Mouse (Mus musculus): Measurements from ENCODE around the gene Rtp1. TPM values are rescaled to one million over a fixed set of nuclear protein-coding genes. Genes with fewer than 3 reads are reported as not detected.

The Rtp1 gene
- polyA plus RNA-seq, 1 experiment: not detected

DNA sequence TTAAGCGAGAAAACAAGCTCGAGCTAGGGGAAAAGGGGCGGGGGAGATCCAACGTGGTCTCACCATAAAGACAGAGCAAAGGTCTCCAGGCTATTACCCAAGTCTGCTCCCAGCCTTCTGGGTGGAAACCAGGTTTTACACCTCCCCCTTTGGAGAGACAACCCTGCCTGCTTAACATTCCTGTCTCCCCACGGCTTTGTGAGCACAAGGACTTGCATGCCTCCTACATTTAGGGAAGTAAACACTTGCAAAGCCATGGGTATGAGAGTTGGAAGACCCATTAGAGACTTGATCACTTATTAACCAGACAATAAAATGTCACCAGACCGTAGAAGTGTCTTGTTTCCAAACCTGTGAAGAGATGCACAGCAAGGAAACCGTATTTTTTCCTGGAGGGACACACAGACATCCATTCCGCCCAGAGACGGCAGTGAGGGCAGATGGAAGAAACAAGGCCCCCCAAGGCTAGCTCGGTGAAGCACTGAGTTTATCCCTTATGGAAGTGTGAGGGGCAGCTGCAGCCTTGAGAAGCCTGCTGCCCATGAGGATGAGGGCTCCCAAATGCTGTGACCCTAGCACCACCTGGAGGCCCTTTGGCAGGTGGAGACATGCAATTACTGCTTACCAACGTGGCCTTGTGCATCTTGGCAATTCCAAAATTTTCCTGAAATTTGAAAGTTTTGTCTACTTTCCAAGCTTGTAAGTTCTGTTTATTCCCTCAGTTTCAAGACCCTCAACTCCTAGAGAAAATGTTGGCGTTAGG lies 8.7 kb downstream of the Rtp1 start:
- TF ChIP-seq USF1 (IDR thresholded peaks at IDR 0.05; ENCODE audit: low read depth) (no peak), MAX (IDR thresholded peaks at IDR 0.05) (no peak)
- Histone ChIP-seq H3K79me2 (ENCODE audit: control insufficient read depth, insufficient read depth) (no peaks in the 10 kb centered on the region), H3K27me3 (ENCODE audit: control insufficient read depth, insufficient read depth, insufficient read length) (no peaks in the 10 kb centered on the region), H3ac (ENCODE audit: control insufficient read depth, insufficient read length, low read depth) (no peak overlapping the region), H3K4me3 (ENCODE audit: insufficient read depth, poor library complexity, severe bottlenecking) (no peak overlapping the region), H3K36me3 (ENCODE audit: control insufficient read depth, insufficient read depth) (no peaks in the 10 kb centered on the region), H3K79me3 (ENCODE audit: low read depth) (no peaks in the 10 kb centered on the region)

DNA sequence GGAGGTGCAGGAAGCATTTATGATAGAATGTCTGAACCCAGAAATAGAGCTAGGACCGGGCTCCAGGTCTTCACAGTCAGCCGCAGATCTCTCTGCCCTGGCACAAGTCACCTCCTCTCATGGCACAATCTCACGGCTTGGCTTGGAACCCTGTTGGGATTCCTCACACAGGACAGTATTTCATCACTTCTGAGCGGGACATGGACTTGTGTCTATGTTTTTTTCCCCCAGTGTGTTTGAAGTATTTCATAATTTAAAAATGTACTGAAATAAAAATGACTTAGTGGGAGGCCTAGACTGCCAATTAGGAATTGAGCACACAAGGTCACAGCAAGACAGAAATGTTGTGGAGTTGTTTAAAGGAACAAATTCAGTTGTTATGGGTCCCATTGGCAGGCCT lies 15.3 kb downstream of the Rtp1 start:
- no peaks in the 10 kb centered on the region for H3K79me2 ChIP-seq (ENCODE audit: control insufficient read depth, insufficient read depth)
- H3K4me3 ChIP-seq (ENCODE audit: insufficient read depth, poor library complexity, severe bottlenecking): no peak overlapping the region
- no peaks in the 10 kb centered on the region for H3K79me3 ChIP-seq (ENCODE audit: low read depth)
- H3K27me3 ChIP-seq (ENCODE audit: control insufficient read depth, insufficient read depth, insufficient read length): no peaks in the 10 kb centered on the region
- TF ChIP-seq CTCF (IDR thresholded peaks at IDR 0.05; ENCODE audit: control insufficient read depth, insufficient read depth, insufficient read length): no peak
- no peak for TF ChIP-seq CEBPB (IDR thresholded peaks at IDR 0.05; ENCODE audit: low read depth)
- no peak for TF ChIP-seq USF1 (IDR thresholded peaks at IDR 0.05; ENCODE audit: low read depth)
- no peak for TF ChIP-seq MYOG (IDR thresholded peaks at IDR 0.05; ENCODE audit: control insufficient read depth, extremely low read depth, insufficient read length)
- no peak for TF ChIP-seq MAX (IDR thresholded peaks at IDR 0.05)
- TF ChIP-seq FOSL1 (IDR thresholded peaks at IDR 0.05; ENCODE audit: insufficient read depth, low read length, poor library complexity, severe bottlenecking): no peak
- TF ChIP-seq MYOD1 (IDR thresholded peaks at IDR 0.05; ENCODE audit: control insufficient read depth, insufficient read length, low read depth): no peak
- no peaks in the 10 kb centered on the region for H3K36me3 ChIP-seq (ENCODE audit: control insufficient read depth, insufficient read depth)
- no peak overlapping the region for H3ac ChIP-seq (ENCODE audit: control insufficient read depth, insufficient read length, low read depth)

DNA sequence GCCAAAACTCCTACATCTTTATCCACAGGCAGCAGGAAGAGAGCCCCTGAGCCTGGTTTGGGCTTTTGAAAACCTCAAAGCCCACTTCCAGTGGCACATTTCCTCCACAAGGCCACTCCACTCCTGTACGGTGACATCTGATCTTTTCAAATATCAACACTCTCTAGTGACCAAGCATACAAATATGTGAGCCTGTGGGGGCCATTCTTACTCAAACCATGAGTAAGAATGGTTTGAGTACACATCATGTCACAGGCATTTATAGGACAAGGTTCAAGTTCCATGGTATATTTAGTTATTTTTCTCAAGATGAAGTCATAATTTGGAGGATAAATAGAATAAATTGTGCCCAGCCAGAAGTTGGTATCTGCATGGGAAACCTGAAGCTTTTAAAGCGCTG lies 21.0 kb downstream of the Rtp1 start:
- Histone ChIP-seq H3K4me3 (ENCODE audit: insufficient read depth, poor library complexity, severe bottlenecking) (no peak overlapping the region), H3K79me2 (ENCODE audit: control insufficient read depth, insufficient read depth) (no peaks in the 10 kb centered on the region), H3K27me3 (ENCODE audit: control insufficient read depth, insufficient read depth, insufficient read length) (no peaks in the 10 kb centered on the region), H3K36me3 (ENCODE audit: control insufficient read depth, insufficient read depth) (no peaks in the 10 kb centered on the region), H3K79me3 (ENCODE audit: low read depth) (no peaks in the 10 kb centered on the region), H3ac (ENCODE audit: control insufficient read depth, insufficient read length, low read depth) (no peak overlapping the region)
- no peak for TF ChIP-seq MYOG (IDR thresholded peaks at IDR 0.05; ENCODE audit: control insufficient read depth, extremely low read depth, insufficient read length)
- TF ChIP-seq CTCF (IDR thresholded peaks at IDR 0.05; ENCODE audit: control insufficient read depth, insufficient read depth, insufficient read length): no peak
- TF ChIP-seq FOSL1 (IDR thresholded peaks at IDR 0.05; ENCODE audit: insufficient read depth, low read length, poor library complexity, severe bottlenecking): peak; percentile 64
- TF ChIP-seq MYOD1 (IDR thresholded peaks at IDR 0.05; ENCODE audit: control insufficient read depth, insufficient read length, low read depth): peak; percentile 23
- TF ChIP-seq CEBPB (IDR thresholded peaks at IDR 0.05; ENCODE audit: low read depth): peak; percentile 28
- no peak for TF ChIP-seq USF1 (IDR thresholded peaks at IDR 0.05; ENCODE audit: low read depth)

DNA sequence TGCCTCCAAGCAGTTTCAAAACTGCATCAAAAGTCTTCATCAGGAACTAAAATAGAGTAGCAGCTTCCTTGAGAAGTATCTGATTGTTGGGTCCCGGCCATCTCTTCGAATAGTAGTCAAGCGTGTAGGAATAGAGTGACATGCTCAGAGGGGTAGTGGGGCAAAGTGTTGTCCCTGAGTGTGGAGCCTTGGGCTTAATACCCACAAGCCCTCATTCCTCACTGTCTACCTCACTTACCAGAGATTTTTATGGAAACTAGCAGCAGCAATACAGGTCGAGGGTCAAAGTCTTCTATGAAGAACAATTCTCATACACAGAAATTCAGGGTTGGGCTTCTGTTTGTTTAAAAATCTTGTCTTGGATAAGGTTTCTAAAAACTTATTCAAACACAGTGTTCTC lies 21.9 kb downstream of the Rtp1 start:
- Histone ChIP-seq H3K36me3 (ENCODE audit: control insufficient read depth, insufficient read depth) (no peaks in the 10 kb centered on the region), H3ac (ENCODE audit: control insufficient read depth, insufficient read length, low read depth) (no peak overlapping the region), H3K79me3 (ENCODE audit: low read depth) (no peaks in the 10 kb centered on the region), H3K79me2 (ENCODE audit: control insufficient read depth, insufficient read depth) (no peaks in the 10 kb centered on the region), H3K4me3 (ENCODE audit: insufficient read depth, poor library complexity, severe bottlenecking) (no peak overlapping the region), H3K27me3 (ENCODE audit: control insufficient read depth, insufficient read depth, insufficient read length) (no peaks in the 10 kb centered on the region)
- TF ChIP-seq FOSL1 (IDR thresholded peaks at IDR 0.05; ENCODE audit: insufficient read depth, low read length, poor library complexity, severe bottlenecking) (no peak), MYOD1 (IDR thresholded peaks at IDR 0.05; ENCODE audit: control insufficient read depth, insufficient read length, low read depth) (no peak), USF1 (IDR thresholded peaks at IDR 0.05; ENCODE audit: low read depth) (no peak), MYOG (IDR thresholded peaks at IDR 0.05; ENCODE audit: control insufficient read depth, extremely low read depth, insufficient read length) (no peak)

DNA sequence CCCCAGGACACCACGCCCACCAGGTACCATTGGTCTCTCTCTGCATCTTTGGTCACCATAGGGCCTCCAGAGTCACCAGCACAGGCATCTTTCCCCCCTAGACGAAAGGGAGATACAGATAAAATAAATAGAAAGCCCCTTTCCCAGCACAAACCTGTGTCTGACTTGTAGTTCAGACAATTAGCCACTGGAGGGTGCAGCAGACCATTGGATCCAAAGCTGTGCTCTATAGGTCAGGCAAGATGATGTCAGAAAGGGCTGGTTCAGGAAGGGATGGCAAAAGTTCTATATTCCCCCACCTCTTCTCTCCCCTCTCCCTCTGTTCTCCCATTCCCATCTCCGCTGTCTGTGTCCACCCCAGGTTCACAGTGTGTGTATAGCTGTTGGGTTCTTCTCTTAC lies 23.5 kb downstream of the Rtp1 start:
- no peaks in the 10 kb centered on the region for H3K79me3 ChIP-seq (ENCODE audit: low read depth)
- no peaks in the 10 kb centered on the region for H3K79me2 ChIP-seq (ENCODE audit: control insufficient read depth, insufficient read depth)
- TF ChIP-seq CEBPB (IDR thresholded peaks at IDR 0.05; ENCODE audit: low read depth) (no peak), CTCF (IDR thresholded peaks at IDR 0.05; ENCODE audit: control insufficient read depth, insufficient read depth, insufficient read length) (peak; percentile 42)
- no peak overlapping the region for H3K4me3 ChIP-seq (ENCODE audit: insufficient read depth, poor library complexity, severe bottlenecking)
- no peaks in the 10 kb centered on the region for H3K27me3 ChIP-seq (ENCODE audit: control insufficient read depth, insufficient read depth, insufficient read length)
- H3ac ChIP-seq (ENCODE audit: control insufficient read depth, insufficient read length, low read depth): no peak overlapping the region
- H3K36me3 ChIP-seq (ENCODE audit: control insufficient read depth, insufficient read depth): no peaks in the 10 kb centered on the region

DNA sequence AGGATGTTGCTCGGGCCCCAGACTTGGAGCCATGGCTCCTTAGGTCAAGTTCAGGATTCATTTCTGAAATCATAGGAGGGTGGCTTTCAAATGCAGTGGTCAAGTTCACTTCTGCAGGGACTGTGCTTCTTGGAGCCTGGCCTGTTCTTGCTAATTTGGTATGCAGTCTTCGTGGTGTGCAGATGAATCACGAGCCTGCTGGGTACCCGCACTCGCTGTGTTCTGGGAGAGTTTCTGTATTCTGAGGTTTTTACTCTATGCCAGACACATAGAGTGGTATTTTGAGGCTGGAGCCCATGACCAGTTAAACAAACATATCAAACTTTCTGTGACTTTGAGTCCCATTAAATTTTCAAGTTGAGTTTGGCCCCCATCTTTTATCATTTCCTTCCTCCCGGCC lies 25.4 kb downstream of the Rtp1 start:
- Histone ChIP-seq H3K36me3 (ENCODE audit: control insufficient read depth, insufficient read depth) (no peaks in the 10 kb centered on the region), H3K79me3 (ENCODE audit: low read depth) (no peaks in the 10 kb centered on the region), H3K4me3 (ENCODE audit: insufficient read depth, poor library complexity, severe bottlenecking) (no peak overlapping the region), H3K27me3 (ENCODE audit: control insufficient read depth, insufficient read depth, insufficient read length) (no peaks in the 10 kb centered on the region), H3ac (ENCODE audit: control insufficient read depth, insufficient read length, low read depth) (no peak overlapping the region), H3K79me2 (ENCODE audit: control insufficient read depth, insufficient read depth) (no peaks in the 10 kb centered on the region)
- peak; percentile 15 for TF ChIP-seq FOSL1 (IDR thresholded peaks at IDR 0.05; ENCODE audit: insufficient read depth, low read length, poor library complexity, severe bottlenecking)
- TF ChIP-seq CEBPB (IDR thresholded peaks at IDR 0.05; ENCODE audit: low read depth): no peak
- TF ChIP-seq USF1 (IDR thresholded peaks at IDR 0.05; ENCODE audit: low read depth): peak; percentile 16
- TF ChIP-seq MAX (IDR thresholded peaks at IDR 0.05): peak; percentile 70
